Mouse (Mus musculus) C2C12 (cell line): ENCODE results near the gene Hectd3.

Experiments used
- CEBPB ChIP-seq: IDR thresholded peaks from one replicate; pipeline ENCODE4 v1.6.1; 2011; ENCODE audit warnings: low read depth, mild to moderate bottlenecking, control low read depth, moderate library complexity
- CTCF ChIP-seq: IDR thresholded peaks from one replicate; pipeline ENCODE4 v1.5.1; 2011; ENCODE audit not compliant: control insufficient read depth, insufficient read depth, insufficient read length
- FOSL1 ChIP-seq: IDR thresholded peaks from one replicate; pipeline ENCODE4 v1.8.0; 2011; ENCODE audit warnings: mild to moderate bottlenecking, low read length; ENCODE audit not compliant: poor library complexity, insufficient read depth, severe bottlenecking
- MAX ChIP-seq: IDR thresholded peaks from one replicate; pipeline ENCODE4 v1.6.1; 2011; ENCODE audit warnings: mild to moderate bottlenecking, control low read depth
- MYOD1 ChIP-seq: IDR thresholded peaks from one replicate; pipeline ENCODE4 v1.6.1; 2011; ENCODE audit warnings: low read depth; ENCODE audit not compliant: control insufficient read depth, insufficient read length
- MYOG ChIP-seq: IDR thresholded peaks from one replicate; pipeline ENCODE4 v1.6.1; 2011; ENCODE audit not compliant: control insufficient read depth, insufficient read length; ENCODE audit errors: extremely low read depth
- USF1 ChIP-seq: IDR thresholded peaks from one replicate; pipeline ENCODE4 v1.6.1; 2011; ENCODE audit warnings: low read depth, mild to moderate bottlenecking, control low read depth, moderate library complexity

GRCm38 (mm10) chr4:117049485-117049884, 54.4 kb downstream of the Hectd3 start:
- no peak for TF ChIP-seq CTCF
- no peak for TF ChIP-seq USF1
- TF ChIP-seq MYOG = no peak
- TF ChIP-seq MAX = no peak
- TF ChIP-seq MYOD1 = no peak
- no peak for TF ChIP-seq CEBPB
- TF ChIP-seq FOSL1 = no peak
